Mouse (Mus musculus) adrenal gland, adult 18-20 months (tissue): ENCODE measurements around the gene Rlf. TPM values are rescaled to one million over a fixed set of nuclear protein-coding genes. Genes with fewer than 3 reads are reported as not detected.
A peak's percentile ranks its signal among the peaks of the same experiment; 100 is the strongest.

Experiments used
- DNase-seq, 2 experiments: peaks; one replicate each; pipeline ENCODE4 v3.0.0; 2021 to 2022; ENCODE audit warnings: low spot score in 2 of 2
- long read RNA-seq, 2 experiments: library from polyadenylated mRNA; stranded (forward); transcript quantifications; one replicate each; pipeline ENCODE4 v2.0.0; 2021
- total RNA-seq, 2 experiments: library from RNA; stranded (reverse); gene quantifications; 1 replicate in 1 of 2; 2 replicates in 1 of 2; pipeline ENCODE4 v1.2.3; 2021

Rlf gene
- total RNA-seq = 10 to 100 TPM; 14.0 to 14.9 TPM
- long read RNA-seq, experiment 1, full-length matches to known transcripts = 3 of 4 reads
- long read RNA-seq, experiment 1, partial matches to known transcripts = 1 of 4 reads
- long read RNA-seq, experiment 1, other reads (novel, unspliced or antisense) = 0 of 4 reads
- long read RNA-seq, experiment 2, full-length matches to known transcripts = 7 of 8 reads
- long read RNA-seq, experiment 2, partial matches to known transcripts = 0 of 8 reads
- long read RNA-seq, experiment 2, other reads (novel, unspliced or antisense) = 1 of 8 reads

DNA sequence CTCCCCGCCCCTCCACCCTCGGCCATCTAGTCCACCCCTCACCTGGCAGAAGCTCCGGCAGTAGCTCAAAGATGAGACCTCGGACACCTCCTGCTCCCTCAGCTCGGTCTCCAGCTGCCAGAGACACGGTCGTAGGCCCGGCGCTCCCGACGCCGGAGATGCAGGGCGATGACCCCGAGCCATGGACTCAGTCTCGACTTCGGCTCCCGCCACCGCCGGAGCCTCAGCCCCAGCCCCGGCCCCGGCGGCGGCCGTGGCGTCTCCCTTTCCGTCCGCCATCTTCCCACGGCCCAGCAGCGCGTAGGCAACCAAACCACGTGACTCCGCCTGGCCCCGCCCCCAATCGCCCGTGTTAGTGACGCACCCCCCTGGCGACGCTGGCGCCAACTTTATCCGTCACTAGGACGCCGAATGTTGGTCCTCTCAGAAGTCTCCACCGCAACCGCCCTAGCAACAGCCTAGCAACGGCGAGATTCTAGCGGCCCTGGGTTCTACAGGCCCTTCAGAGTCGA lies at the start of gene Rlf:
Gene Rlf (minus strand): TSS at position 292 of the 512 bp plus-strand sequence.
- peak; percentile 99 for DNase-seq

DNA sequence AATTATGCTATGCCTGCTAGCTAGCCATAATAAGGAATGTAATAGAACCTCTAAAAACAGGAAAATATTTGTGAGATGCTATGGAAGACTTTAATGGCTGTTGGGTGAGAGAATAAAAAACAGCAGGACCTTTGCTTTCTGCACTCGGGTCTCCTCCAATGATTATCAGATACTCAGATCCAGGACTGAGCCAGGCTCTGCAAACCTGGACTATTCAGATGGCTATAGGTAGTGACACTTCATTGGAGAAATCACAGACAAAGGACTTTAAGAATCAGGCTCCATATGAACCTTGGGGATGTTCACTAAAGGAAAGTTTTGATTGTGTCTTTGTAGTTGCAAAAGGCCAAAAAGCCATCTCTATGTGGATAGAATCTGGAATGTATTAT lies 26.7 kb upstream of the Rlf start:
- no peak for DNase-seq

DNA sequence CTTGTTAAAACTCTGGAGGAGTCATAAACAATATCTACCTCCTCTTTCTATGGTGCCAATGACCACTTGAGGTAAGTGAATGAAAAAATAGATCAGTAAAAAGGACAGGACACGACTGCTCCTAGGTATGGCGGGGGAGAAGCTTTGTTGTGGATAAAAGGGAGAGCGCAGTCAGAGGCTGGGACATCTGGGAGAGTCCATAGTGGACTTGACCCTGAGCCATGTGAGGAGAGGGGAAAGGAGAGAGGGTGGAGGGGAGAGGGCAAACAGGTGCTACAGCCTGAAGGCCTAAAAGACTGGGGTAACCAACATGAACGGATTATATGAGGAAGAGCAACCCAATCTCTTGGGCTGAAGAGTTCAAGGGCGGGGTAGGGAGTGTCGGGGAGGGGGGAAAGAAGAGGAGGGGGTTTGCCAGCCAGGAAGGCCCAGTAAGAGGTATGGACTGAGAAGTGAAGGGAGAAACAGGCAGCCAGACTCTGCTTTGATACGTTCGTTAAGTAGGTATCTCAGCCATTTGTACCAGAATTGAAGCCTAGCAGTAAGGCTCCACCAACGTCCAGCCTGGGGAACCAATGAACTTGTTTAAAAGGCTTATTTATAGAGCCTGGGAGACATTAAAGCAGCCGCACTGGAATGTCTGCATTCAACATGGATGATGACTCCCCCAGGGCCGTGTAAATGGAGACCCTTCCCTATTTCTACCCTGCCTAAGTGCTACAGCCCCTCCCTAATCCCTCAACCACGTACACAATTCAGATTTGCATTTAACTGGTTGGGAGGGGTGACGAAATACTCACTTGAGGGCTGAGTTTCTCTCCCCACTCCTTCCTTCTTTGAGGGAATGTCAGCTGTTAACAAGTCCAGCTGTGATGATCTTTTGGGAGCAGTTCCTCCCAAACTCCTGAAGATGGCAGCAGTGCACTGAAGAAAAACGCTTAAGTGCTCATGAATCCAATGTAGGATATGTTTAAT lies 26.0 kb upstream of the Rlf start:
- peak; percentile 11 to 23 for DNase-seq

DNA sequence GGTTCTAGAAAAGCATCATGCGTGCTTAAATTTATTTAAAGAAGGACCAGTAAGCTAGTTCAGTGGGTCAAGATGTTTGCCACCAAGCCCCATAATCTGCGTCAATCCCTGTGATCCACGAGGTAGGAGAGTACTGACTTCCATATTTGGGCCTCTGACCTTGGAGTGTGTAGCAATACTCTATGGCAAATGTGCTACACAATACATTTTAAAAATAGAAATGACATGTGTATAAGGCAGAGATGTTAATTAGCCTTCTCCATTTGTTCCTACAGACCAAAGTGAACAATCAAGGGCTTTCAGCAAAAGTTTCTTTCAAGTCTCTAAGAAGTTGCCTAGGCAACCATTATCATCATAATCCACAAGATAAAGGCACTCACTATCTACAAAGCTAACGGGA lies 25.0 kb upstream of the Rlf start:
- no peak for DNase-seq

DNA sequence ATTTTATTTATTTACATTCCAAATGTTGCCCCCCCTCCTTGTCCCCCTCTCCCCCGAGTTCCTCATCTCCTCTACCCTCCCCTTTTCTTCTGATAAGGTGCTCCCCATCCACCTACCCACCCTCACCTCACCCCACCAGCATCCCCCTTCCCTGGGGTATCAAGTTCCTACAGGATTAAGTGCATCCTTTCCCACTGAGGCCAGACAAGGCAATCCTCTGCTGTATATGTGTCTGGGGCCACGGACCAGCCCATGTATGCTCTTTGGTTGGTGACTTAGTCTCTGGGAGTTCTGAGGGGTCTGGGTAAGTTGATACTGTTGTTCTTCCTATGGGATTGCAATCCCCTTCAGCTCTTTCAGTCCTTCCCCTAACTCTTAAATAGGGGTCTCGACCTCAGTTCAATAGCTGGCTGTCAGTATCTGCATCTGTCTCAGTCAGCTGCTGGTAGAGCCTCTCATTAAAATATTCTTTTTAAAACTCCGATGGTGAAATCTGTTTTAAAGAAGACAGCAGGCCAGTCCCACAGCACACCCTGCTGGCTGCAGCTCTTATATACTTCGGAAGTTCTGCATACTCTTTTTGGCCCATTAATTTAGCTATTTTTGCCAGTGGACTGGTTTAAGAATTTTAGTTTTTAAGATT lies 17.0 kb upstream of the Rlf start:
- DNase-seq = no peak

DNA sequence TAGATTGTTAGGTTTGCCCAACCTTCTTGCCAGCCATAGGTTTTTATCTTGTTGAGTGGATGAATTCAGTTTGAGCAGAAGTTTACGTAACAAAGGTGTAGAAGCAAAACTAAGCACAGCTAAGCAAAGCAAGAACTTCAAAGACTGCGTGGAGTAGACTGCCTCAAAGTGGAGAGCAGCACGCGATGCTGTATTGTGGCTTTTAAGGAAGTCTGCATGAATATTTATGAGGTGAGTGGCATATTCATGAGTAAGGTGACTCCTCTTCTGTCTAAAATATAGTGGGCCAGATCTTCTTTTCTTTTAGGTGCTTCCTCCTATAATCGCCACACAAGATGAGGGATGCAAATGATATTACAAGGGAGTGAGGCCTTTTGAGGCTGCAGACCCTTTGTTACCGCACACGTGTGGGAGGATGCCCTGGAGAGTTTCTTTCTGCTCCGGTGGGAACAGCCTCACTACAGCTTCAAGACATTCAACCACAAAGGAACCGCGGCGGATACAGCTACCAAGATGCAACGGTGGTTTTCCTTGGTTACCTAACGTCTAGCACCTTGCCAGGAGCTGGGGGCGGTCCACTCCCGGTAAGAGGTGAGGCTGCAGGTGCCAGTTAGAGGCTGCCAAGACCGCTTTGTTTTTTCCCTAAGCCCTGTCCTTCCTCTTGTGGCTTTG lies 16.2 kb upstream of the Rlf start:
- no peak for DNase-seq

DNA sequence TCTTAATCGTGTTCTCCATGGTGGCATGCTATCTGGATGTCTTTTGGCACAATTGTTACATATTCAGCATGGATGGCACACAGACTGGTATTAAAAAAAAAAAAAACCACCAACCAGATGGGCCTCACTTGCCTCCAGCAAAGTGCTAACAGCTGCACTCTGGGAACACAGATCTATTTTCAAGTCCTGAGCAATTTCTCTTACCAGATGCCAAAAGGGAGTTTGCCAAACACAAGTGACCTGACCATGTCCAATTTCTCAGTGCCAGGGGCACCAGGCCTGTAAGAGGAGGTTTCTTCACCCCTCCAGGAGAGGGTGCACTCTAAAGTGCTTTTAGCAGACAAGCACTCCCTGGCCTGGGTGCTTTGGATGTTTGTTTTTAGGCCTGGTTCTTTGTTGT lies 12.2 kb upstream of the Rlf start:
- DNase-seq = no peak

DNA sequence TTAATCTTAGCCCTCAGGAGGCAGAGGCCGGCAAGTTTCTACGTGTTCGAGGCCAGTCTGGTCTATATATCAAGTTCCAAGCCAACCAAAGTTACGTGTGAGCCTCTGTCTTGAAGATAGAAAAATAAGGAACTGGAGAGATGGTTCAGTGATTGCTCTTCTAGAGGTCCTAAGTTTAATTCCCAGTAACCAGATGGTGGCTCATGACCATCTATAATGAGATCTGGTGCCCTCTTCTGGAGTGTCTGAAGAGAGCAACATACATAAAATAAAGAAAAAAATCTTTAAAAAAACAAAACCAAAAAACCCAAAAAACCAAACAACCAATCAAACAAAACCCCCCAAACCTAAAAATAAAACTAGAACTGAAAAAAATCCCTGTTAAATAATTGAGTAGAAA lies 10.3 kb upstream of the Rlf start:
- DNase-seq = no peak

DNA sequence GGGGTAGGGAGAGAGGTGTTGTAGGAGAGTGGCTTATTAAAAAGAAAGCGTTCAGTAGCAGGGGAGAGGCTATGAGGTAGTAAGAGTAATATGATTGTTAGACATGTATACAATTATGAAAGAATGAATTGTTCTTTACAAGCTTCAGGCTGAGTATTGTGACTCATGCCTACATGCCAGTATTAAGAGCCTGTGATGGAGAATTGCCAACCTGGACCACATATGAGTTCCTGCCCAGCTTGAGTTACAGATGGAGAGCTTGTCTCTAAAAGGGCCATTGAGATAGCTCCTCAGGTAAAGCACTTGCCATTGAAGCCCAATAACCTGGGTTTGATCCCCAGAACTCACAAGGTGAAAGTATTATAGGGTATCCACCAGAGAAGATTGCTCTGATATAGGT lies 8.3 kb upstream of the Rlf start:
- no peak for DNase-seq

DNA sequence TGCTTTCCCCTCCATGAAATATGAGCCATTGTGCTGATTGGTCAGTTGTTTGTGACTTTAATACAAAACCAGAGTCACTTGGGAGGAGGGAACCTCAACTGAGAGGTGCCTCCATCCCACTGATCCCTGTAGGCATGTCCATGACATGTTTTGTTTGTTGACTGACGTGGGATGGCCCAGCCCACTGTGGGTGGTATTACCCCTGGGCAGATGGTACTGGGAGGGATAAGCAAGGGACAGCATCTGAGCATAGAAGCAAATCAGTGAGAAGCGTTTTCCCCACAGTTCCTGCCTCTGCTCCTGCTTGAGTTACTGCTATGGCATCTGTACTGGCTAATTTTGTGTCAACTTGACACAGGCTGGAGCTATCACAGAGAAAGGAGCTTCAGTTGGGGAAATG lies 1.3 kb upstream of the Rlf start:
- no peak for DNase-seq

DNA sequence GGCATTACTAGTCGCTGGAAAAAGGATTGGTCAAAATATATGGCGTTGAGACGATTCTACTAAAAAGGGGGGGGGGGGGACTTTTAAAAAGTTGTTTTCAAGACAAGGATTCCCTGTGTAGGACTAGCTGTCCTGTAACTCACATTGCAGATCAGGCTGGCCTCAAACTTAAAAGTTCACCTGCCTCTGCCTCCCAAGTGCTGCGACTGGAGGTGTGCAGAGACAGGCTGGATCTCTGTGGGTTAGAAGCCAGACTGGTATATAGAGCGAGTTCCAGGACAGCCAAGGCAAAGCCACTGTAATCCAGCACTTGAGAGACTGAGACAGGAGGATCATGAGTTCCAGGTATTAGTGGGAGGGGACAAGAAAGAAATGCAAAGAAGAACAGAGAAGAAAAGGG lies 605 bp upstream of the Rlf start:
- no peak for DNase-seq

DNA sequence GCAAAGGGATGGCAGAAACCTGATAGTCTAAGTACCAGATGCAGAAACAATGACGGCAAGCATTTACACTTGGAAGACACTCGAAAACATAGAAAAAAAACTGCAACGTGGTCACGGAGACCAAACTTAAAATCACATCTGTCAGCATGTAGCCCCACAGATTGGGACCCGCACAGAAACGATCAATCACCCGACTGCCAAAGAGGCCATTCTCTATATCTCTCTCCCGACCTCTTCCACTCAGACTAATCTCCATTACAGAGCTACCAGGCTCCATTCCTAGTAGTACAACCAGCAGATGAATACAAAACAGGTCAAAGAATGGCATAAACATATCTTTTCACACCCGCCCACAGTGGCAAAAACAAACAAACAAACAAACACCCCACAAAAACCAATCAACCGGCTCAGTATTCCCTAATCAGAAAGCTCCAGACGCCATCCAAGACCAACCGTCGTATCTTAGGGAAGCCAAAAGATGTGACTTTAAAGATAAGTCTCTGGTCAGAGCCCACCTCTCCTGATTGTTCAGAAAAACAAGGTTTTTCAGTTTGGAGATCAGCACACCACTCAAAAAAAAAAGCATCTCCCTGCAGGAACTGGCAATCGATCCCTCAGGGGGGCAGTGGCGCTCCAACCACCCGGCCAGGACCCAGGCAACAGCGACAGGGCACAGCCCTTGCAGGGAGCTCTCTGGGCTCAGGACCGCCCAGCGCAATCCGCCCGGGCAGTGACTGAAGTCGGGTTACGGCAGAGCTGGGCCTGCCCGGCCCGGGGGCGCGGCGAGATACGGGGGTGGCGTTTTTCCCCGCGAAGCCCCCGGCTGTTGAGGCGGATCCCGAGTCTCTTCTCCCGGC lies 720 bp downstream of the Rlf start:
- DNase-seq = peak; percentile 54 to 60

DNA sequence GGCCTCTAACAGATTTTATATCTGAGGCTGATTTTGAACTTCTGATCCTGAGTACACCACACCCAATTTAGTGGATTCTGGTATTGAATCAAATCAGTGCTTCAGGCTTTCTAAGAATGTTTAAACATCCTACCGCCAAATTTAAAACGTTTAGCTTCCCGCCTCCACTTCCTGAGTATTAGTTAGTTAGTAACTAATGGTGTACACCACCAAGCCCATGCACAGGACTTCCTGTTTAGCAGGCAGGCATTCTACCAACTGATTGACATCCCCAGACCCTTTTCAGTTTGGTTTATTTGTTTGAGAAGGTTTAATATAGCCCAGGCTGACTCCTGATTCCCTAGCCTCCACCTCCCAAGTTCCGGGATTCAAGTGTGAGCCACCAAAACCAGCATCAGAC lies 6.0 kb downstream of the Rlf start:
- DNase-seq = no peak

DNA sequence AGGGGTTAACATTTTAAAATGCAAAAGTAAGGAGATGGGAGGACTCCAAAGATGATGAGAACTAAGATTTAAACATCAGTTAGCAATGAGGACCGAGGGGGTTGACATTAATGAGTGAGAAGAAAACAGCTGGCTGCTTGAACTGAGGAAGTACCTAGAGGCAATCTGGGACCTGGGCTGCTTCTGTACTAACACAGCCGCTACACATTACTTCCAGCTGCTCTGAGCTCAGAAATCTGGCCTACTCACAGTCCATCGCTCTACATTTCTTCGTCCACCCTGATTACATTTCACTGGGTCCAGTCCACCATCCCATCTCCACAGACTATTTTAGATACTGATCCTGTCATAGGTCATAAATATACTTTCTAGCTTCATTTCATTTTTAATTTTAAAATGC lies 17.0 kb downstream of the Rlf start:
- no peak for DNase-seq

DNA sequence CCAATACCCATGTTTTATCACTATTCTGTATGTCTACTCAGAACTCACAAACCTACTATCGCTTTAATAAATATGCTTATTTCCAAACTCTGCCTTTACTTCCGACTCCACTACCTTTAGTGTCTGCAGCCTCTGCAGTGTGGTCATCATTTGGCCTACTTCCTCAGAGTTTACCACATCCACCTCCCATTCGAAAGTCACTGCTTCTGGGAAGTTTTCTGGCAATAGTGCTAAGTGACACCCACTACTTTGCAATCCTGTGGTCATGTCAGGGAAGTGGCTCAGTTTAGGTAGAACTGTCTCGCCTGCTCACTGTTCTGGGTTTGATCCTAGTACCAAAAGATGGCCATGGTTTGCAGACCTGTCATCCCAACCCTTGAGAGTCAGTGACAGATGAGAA lies 17.9 kb downstream of the Rlf start:
- no peak for DNase-seq

DNA sequence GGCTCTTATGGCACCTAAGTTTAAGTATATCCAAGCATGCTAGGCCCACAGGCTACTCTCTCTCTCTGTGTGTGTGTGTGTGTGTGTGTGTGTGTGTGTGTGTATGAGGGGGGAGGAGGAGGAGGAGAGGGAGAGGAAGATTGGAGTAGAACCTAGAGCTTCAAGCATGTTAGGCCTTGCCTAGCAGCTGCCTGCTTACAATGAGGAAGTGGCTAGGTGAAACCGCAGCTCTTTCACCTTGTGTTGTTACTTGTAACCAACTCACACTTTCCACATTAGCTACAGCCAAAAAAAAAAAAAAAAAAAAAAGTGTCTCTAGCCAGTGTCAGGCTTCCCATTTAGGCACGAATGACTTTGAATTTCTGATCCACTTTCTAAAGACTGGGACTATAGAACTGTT lies 18.7 kb downstream of the Rlf start:
- DNase-seq = no peak

DNA sequence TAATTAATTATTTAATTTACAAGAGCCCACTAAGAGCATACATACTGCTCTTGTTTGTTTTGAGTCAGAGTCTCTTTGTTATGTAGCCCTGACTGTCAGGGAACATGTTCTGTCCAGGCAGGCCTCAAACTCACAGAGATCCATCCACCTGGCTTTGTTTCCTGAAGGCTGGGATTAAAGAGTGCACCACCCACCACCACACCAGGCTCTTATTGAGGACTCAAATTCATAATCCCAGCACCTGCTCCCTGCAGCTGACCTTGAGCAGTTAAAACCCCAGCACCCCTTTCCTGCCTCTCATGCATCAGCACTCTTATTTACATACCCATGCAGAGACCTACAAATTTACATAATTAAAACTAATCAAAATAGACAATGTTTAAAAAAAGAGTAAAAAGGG lies 20.1 kb downstream of the Rlf start:
- DNase-seq = no peak

DNA sequence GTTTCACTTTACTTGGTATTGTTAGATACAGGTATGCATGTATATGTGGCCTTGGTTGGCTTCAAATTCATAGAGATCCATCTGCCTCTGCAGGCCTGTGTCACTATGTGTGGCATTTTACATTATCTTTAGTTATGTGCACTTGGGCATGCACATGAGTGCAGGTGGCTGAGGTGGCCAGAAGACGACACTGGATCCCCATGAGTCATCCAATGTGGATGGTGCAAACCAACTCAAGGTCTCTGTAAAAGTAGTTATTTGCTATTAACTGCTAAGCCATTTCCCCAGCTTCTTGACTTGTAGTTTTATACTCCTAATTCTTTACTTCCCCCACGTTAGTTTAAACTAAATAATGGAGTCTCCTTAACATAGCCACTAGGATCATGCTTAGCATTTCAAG lies 22.6 kb downstream of the Rlf start:
- no peak for DNase-seq

DNA sequence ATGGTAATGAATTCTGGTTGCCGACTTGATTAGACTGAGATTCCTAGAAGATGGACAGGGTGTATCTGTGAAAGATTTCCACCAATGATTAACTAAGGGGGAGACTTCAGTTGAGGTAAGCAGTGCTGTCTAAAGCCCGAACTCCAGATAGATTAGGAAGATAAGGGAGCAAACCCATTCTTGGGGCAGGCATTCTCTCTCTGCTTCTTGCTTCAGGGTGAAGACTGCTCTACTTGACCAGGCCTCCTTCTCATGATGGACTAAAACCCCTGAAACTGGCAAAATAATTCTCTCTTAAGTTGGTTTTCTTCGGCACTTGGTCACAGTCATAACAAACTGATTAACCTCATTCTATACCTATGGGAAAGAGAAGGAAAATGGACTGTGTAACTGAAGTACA lies 25.5 kb downstream of the Rlf start:
- no peak for DNase-seq

DNA sequence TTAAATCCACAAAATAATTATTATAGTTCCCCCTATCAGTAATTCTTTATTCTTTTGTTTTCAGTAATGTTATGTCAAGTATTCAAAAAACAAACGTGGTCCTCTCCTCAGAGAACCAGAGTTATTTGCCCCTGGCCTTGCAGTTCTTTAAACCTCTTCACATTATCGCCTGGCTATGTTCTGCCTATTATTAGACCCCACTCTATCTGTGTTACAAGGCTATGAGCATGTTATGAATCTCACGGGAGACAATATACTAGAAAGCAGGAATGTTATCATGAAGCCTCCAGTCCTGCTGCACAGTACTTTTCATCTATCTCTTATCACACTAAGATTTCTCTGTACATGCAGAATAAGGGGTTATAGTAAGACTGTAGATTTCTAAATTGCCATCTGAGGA lies 35.2 kb downstream of the Rlf start:
- no peak for DNase-seq
